Mouse (Mus musculus) heart, embryonic 16.5 days (tissue): ENCODE measurements around the gene Gsap. TPM values are rescaled to one million over a fixed set of nuclear protein-coding genes. Genes with fewer than 3 reads are reported as not detected.

Experiments used
- ATAC-seq: fragments of 200-750 bp; cut with Nextera tagmentation; replicated peaks from 2 replicates; pipeline ENCODE4 v1.8.0; 2017; ENCODE audit warnings: moderate number of reproducible peaks; ENCODE audit not compliant: insufficient read depth, low FRiP score; ENCODE audit errors: extremely low read depth
- H3K27ac ChIP-seq: fragments of 300-500 bp; sonication (generic); 2 replicates; pipeline ENCODE4 v1.5.1; 2014; ENCODE audit warnings: mild to moderate bottlenecking, low read length, control low read depth, moderate library complexity
- H3K27me3 ChIP-seq: fragments of 300-500 bp; sonication (generic); 2 replicates; pipeline ENCODE4 v1.6.1; 2014; ENCODE audit warnings: low read length, mixed read lengths; ENCODE audit not compliant: control insufficient read depth, insufficient read depth
- H3K36me3 ChIP-seq: fragments of 300-500 bp; sonication (generic); 2 replicates; pipeline ENCODE4 v1.6.1; 2014; ENCODE audit not compliant: control insufficient read depth, insufficient read depth
- H3K4me1 ChIP-seq: fragments of 300-500 bp; sonication (generic); 2 replicates; pipeline ENCODE4 v1.6.1; 2014; ENCODE audit warnings: low read length, mixed read lengths; ENCODE audit not compliant: control insufficient read depth, insufficient read depth
- H3K4me2 ChIP-seq: fragments of 300-500 bp; sonication (generic); 2 replicates; pipeline ENCODE4 v1.6.1; 2014; ENCODE audit warnings: low read depth, mild to moderate bottlenecking, control low read depth, low read length
- H3K4me3 ChIP-seq: fragments of 300-500 bp; sonication (generic); 2 replicates; pipeline ENCODE4 v1.5.1; 2014; ENCODE audit warnings: mild to moderate bottlenecking, control low read depth, low read length
- H3K9ac ChIP-seq: fragments of 300-500 bp; sonication (generic); 2 replicates; pipeline ENCODE4 v1.6.1; 2014; ENCODE audit warnings: low read length, control low read depth
- H3K9me3 ChIP-seq: fragments of 300-500 bp; sonication (generic); replicated peaks from 2 replicates; pipeline ENCODE4 v1.6.1; 2016; ENCODE audit warnings: low read length; ENCODE audit not compliant: control insufficient read depth
- WGBS: fragments of 180-500 bp; shearing (Covaris S2); extraction: QIAGEN DNeasy Blood & Tissue Kit; methylation state at CpG from one replicate; pipeline ENCODE4 v1.1.7; 2014; 5-methylcytosine and 5-hydroxymethylcytosine counted together
- polyA plus RNA-seq: library from polyadenylated mRNA; unstranded; fragments of >200 nt; fragmentation: Nextera tagmentation; extraction: Ambion mirVana; gene quantifications from 2 replicates; pipeline ENCODE4 v1.2.1, GENCODE M21; 2015

Gene Gsap
- polyA plus RNA-seq, 1 experiment from 2014 or later, result 2.3 TPM

- no peaks in the 10 kb centered on the region for H3K36me3 ChIP-seq
- 53% methylated on average over 6 of the region's 6 CpGs for whole genome bisulfite sequencing
These were observed 115.0 kb downstream of the Gsap start for GRCm38 (mm10) chr5:21301011-21301410.

GRCm38 (mm10) chr5:21307165-21307564, 121.1 kb downstream of the Gsap start:
- Histone ChIP-seq H3K27me3 (no peaks in the 10 kb centered on the region), H3K9ac (no peak overlapping the region), H3K4me2 (no peak overlapping the region), H3K4me3 (no peak overlapping the region), H3K4me1 (no peaks in the 10 kb centered on the region), H3K36me3 (no peaks in the 10 kb centered on the region), H3K9me3 (no peaks in the 10 kb centered on the region), H3K27ac (no peak overlapping the region)
- WGBS, result 77% methylated on average over 5 of the region's 5 CpGs
- no peak for ATAC-seq

More at GRCm38 (mm10) chr5:21301011-21301410, 115.0 kb downstream of the Gsap start:
- no peak overlapping the region for H3K4me2 ChIP-seq
- H3K4me1 ChIP-seq, result peaks cover 4% of the 10 kb centered on the region; the same call in 1 of the 2 replicates
- H3K27me3 ChIP-seq, result no peaks in the 10 kb centered on the region
- no peaks in the 10 kb centered on the region for H3K9me3 ChIP-seq
- ATAC-seq, result no peak
- no peak overlapping the region for H3K27ac ChIP-seq
- no peak overlapping the region for H3K4me3 ChIP-seq
- H3K9ac ChIP-seq, result no peak overlapping the region

- Histone ChIP-seq H3K36me3 (no peaks in the 10 kb centered on the region), H3K9ac (no peak overlapping the region), H3K4me3 (no peak overlapping the region), H3K4me1 (no peaks in the 10 kb centered on the region; the same call in none of the 2 replicates), H3K27ac (no peak overlapping the region), H3K4me2 (no peak overlapping the region), H3K27me3 (no peaks in the 10 kb centered on the region), H3K9me3 (no peaks in the 10 kb centered on the region)
- WGBS, result 86% methylated on average over 3 of the region's 3 CpGs
- no peak for ATAC-seq
These were observed 128.6 kb downstream of the Gsap start for GRCm38 (mm10) chr5:21314696-21315095.

GRCm38 (mm10) chr5:21320138-21320537, 134.1 kb downstream of the Gsap start:
- ATAC-seq, result peak; percentile 60
- H3K27me3 ChIP-seq, result no peaks in the 10 kb centered on the region
- H3K4me1 ChIP-seq, result peaks cover 10% of the 10 kb centered on the region
- peak overlapping the region; percentile 56 for H3K27ac ChIP-seq
- 42% methylated on average over 2 of the region's 2 CpGs for WGBS
- H3K4me3 ChIP-seq, result no peak overlapping the region
- H3K9ac ChIP-seq, result no peak overlapping the region
- H3K9me3 ChIP-seq, result no peaks in the 10 kb centered on the region
- H3K36me3 ChIP-seq, result no peaks in the 10 kb centered on the region
- H3K4me2 ChIP-seq, result no peak overlapping the region

- Histone ChIP-seq H3K36me3 (no peaks in the 10 kb centered on the region), H3K4me1 (peaks cover 31% of the 10 kb centered on the region), H3K4me3 (no peak overlapping the region), H3K27ac (0 out of 2 replicates have a peak overlapping the region, but pooled peaks have one; percentile 23), H3K27me3 (no peaks in the 10 kb centered on the region), H3K9ac (no peak overlapping the region), H3K9me3 (no peaks in the 10 kb centered on the region), H3K4me2 (no peak overlapping the region)
- 8% methylated on average over 1 of the region's 1 CpGs for WGBS
- no peak for ATAC-seq
These were observed 140.4 kb downstream of the Gsap start for GRCm38 (mm10) chr5:21326494-21326893.

- Histone ChIP-seq H3K4me2 (no peak overlapping the region), H3K27me3 (no peaks in the 10 kb centered on the region), H3K27ac (peak overlapping the region; percentile 97), H3K4me1 (peaks cover 38% of the 10 kb centered on the region), H3K9me3 (no peaks in the 10 kb centered on the region), H3K9ac (no peak overlapping the region), H3K4me3 (no peak overlapping the region), H3K36me3 (no peaks in the 10 kb centered on the region)
- no peak for ATAC-seq
- 59% methylated on average over 1 of the region's 1 CpGs for WGBS
These were observed 142.5 kb downstream of the Gsap start for GRCm38 (mm10) chr5:21328560-21328959.

GRCm38 (mm10) chr5:21329672-21330665, 143.9 kb downstream of the Gsap start:
- peak; percentile 85 for ATAC-seq
- H3K36me3 ChIP-seq, result no peaks in the 10 kb centered on the region
- WGBS, result 31% methylated on average over 11 of the region's 11 CpGs
- H3K4me2 ChIP-seq, result peak overlapping the region; percentile 45
- no peaks in the 10 kb centered on the region for H3K9me3 ChIP-seq
- peak overlapping the region; percentile 65 for H3K9ac ChIP-seq
- peaks cover 38% of the 10 kb centered on the region for H3K4me1 ChIP-seq
- peak overlapping the region; percentile 97 for H3K27ac ChIP-seq
- no peaks in the 10 kb centered on the region for H3K27me3 ChIP-seq
- H3K4me3 ChIP-seq, result no peak overlapping the region

GRCm38 (mm10) chr5:21331656-21332055, 145.6 kb downstream of the Gsap start:
- WGBS, result 27% methylated on average over 5 of the region's 5 CpGs
- Histone ChIP-seq H3K9me3 (no peaks in the 10 kb centered on the region), H3K27me3 (no peaks in the 10 kb centered on the region), H3K4me1 (peaks cover 29% of the 10 kb centered on the region), H3K9ac (peak overlapping the region; percentile 38; the same call in 1 of the 2 replicates), H3K4me2 (peak overlapping the region; percentile 17; the same call in 1 of the 2 replicates), H3K4me3 (no peak overlapping the region), H3K36me3 (no peaks in the 10 kb centered on the region), H3K27ac (peak overlapping the region; percentile 92)
- ATAC-seq, result peak; percentile 61

GRCm38 (mm10) chr5:21332119-21332518, 146.1 kb downstream of the Gsap start:
- no peak overlapping the region for H3K4me2 ChIP-seq
- H3K27me3 ChIP-seq, result no peaks in the 10 kb centered on the region
- H3K36me3 ChIP-seq, result no peaks in the 10 kb centered on the region
- 44% methylated on average over 1 of the region's 1 CpGs for WGBS
- ATAC-seq, result no peak
- peaks cover 29% of the 10 kb centered on the region for H3K4me1 ChIP-seq
- H3K9ac ChIP-seq, result no peak overlapping the region
- no peak overlapping the region for H3K4me3 ChIP-seq
- no peaks in the 10 kb centered on the region for H3K9me3 ChIP-seq
- H3K27ac ChIP-seq, result peak overlapping the region; percentile 92
